Mouse (Mus musculus): ENCODE data around the gene Tmx4. TPM values are rescaled to one million over a fixed set of nuclear protein-coding genes. Genes with fewer than 3 reads are reported as not detected.

Tmx4 gene
- total and polyA plus RNA-seq, 3 experiments: 8.3 to 9.5 TPM; not detected in 1

DNA sequence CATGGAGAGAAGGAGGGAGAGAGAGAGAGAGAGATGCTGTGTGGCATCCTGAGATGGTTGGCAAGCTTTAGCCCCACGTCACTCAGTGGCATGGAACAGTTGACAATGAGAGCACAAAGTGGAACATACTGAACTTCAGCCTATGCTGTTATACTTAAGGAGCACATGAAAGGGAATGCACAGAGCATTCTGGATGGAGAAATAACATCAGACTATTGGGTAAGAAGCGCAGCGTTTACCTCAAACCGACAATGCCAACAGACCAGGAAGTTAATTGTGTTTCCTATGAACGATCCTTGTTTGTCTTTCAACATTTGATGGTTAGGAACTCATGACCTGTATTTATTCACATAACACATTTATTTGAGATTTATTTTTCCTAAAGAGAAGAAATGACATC is 8.8 kb upstream of the Tmx4 start:
- no peaks in the 10 kb centered on the region for H3K36me3 ChIP-seq (ENCODE audit: control insufficient read depth in 1 of 2, insufficient read depth in 2 of 2, low read length in 2 of 2)
- no peak for TF ChIP-seq GABPA (IDR thresholded peaks at IDR 0.05; ENCODE audit: low read depth, low read length)
- TF ChIP-seq MXI1 (IDR thresholded peaks at IDR 0.05; ENCODE audit: low read depth, low read length): no peak
- no peak for TF ChIP-seq CHD1 (IDR thresholded peaks at IDR 0.05; ENCODE audit: low read depth, low read length)
- no peak for TF ChIP-seq POLR2AphosphoS2 (IDR thresholded peaks at IDR 0.05; ENCODE audit: low read length)
- no peak for TF ChIP-seq JUND (IDR thresholded peaks at IDR 0.05; ENCODE audit: low read depth, low read length)
- TF ChIP-seq HCFC1 (IDR thresholded peaks at IDR 0.05; ENCODE audit: low read depth, low read length): no peak
- H3K27ac ChIP-seq (ENCODE audit: control insufficient read depth, low read depth, low read length): no peak overlapping the region
- no peak overlapping the region for H3K4me3 ChIP-seq (ENCODE audit: control insufficient read depth in 1 of 2, insufficient read depth in 1 of 2, low read depth in 2 of 2, low read length in 2 of 2)
- no peak for DNase-seq (ENCODE audit: low read depth, low spot score)
- no peaks in the 10 kb centered on the region for H3K4me1 ChIP-seq (ENCODE audit: control insufficient read depth in 1 of 2, insufficient read depth in 2 of 2, low read length in 2 of 2)
- H3K27me3 ChIP-seq (ENCODE audit: control insufficient read depth in 1 of 2, insufficient read depth in 2 of 2, low read length in 2 of 2): no peaks in the 10 kb centered on the region; a peak in 2 of 4 replicates
- H3K9me3 ChIP-seq (replicated peaks; ENCODE audit: insufficient read depth, low read length): no peaks in the 10 kb centered on the region
- H3K79me2 ChIP-seq (ENCODE audit: control insufficient read depth, insufficient read depth, low read length, poor library complexity): no peaks in the 10 kb centered on the region
- no peak overlapping the region for H3K9ac ChIP-seq (ENCODE audit: control insufficient read depth, low read depth, low read length, poor library complexity, severe bottlenecking)

DNA sequence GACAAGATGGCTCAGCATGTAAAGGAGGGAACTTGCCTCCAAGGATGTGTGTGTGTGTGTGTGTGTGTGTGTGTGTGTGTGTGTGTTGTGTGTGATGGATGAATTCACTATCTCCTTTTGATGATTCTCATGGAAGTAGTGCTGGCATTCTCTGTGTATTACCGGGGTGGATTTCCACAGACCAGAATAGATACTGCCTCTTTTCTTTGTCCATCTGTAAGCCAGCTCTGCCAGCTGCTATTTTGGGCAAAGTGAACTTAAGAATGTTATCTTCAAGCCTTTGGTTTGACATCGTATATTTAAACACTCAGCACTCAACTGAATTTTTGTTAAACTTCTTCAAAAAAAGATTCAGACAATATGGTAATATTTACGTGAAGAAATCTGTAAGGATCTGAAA is 5.1 kb upstream of the Tmx4 start:
- no peaks in the 10 kb centered on the region for H3K9me3 ChIP-seq (replicated peaks; ENCODE audit: insufficient read depth, low read length)
- H3K36me3 ChIP-seq (ENCODE audit: control insufficient read depth in 1 of 2, insufficient read depth in 2 of 2, low read length in 2 of 2): peaks cover 0 to 2% of the 10 kb centered on the region in 2 experiments; a peak in 1 of 4 replicates
- peaks cover 0 to 4% of the 10 kb centered on the region in 2 experiments; a peak in 3 of 4 replicates for H3K4me1 ChIP-seq (ENCODE audit: control insufficient read depth in 1 of 2, insufficient read depth in 2 of 2, low read length in 2 of 2)
- no peak overlapping the region for H3K27ac ChIP-seq (ENCODE audit: control insufficient read depth, low read depth, low read length)
- H3K27me3 ChIP-seq (ENCODE audit: control insufficient read depth in 1 of 2, insufficient read depth in 2 of 2, low read length in 2 of 2): no peaks in the 10 kb centered on the region; a peak in 2 of 4 replicates
- no peak for TF ChIP-seq RAD21 (IDR thresholded peaks at IDR 0.05; ENCODE audit: low read depth, low read length)
- TF ChIP-seq MYC (IDR thresholded peaks at IDR 0.05; ENCODE audit: low read depth, low read length): no peak
- TF ChIP-seq POLR2AphosphoS5 (IDR thresholded peaks at IDR 0.05; ENCODE audit: borderline replicate concordance, low read depth, low read length): no peak
- TF ChIP-seq NRF1 (IDR thresholded peaks at IDR 0.05; ENCODE audit: insufficient read depth, low read depth, low read length, poor library complexity, severe bottlenecking): no peak
- TF ChIP-seq HCFC1 (IDR thresholded peaks at IDR 0.05; ENCODE audit: low read depth, low read length): no peak
- no peak for TF ChIP-seq TBP (IDR thresholded peaks at IDR 0.05; ENCODE audit: low read depth, low read length)
- no peak for TF ChIP-seq KAT2A (conservative IDR thresholded peaks at IDR 0.05; ENCODE audit: low read depth, low read length)
- no peak for TF ChIP-seq MEF2A (IDR thresholded peaks at IDR 0.05; ENCODE audit: extremely low read depth, insufficient replicate concordance, low read depth, low read length, poor library complexity, severe bottlenecking)
- no peak for TF ChIP-seq USF1 (IDR thresholded peaks at IDR 0.05; ENCODE audit: low read depth, low read length)
- TF ChIP-seq POLR2A (IDR thresholded peaks at IDR 0.05; ENCODE audit: control insufficient read depth in 1 of 2, insufficient read depth in 1 of 2, low read depth in 1 of 2, low read length in 2 of 2, poor library complexity in 1 of 2): no peak
- no peak for TF ChIP-seq E2F4 (IDR thresholded peaks at IDR 0.05; ENCODE audit: borderline replicate concordance, low read depth, low read length)
- no peak for TF ChIP-seq SMC3 (IDR thresholded peaks at IDR 0.05; ENCODE audit: low read depth, low read length)
- no peak for TF ChIP-seq SIN3A (IDR thresholded peaks at IDR 0.05; ENCODE audit: low read length)
- TF ChIP-seq NELFE (IDR thresholded peaks at IDR 0.05; ENCODE audit: low read depth, low read length): no peak
- TF ChIP-seq MXI1 (IDR thresholded peaks at IDR 0.05; ENCODE audit: low read depth, low read length): no peak
- TF ChIP-seq RCOR1 (IDR thresholded peaks at IDR 0.05; ENCODE audit: low read depth, low read length): no peak
- H3K4me3 ChIP-seq (ENCODE audit: control insufficient read depth in 1 of 2, insufficient read depth in 1 of 2, low read depth in 2 of 2, low read length in 2 of 2): no peak overlapping the region
- DNase-seq (ENCODE audit: low read depth, low spot score): no peak
- H3K9ac ChIP-seq (ENCODE audit: control insufficient read depth, low read depth, low read length, poor library complexity, severe bottlenecking): no peak overlapping the region
- no peaks in the 10 kb centered on the region for H3K79me2 ChIP-seq (ENCODE audit: control insufficient read depth, insufficient read depth, low read length, poor library complexity)

All from MEL (cell line).